Mouse (Mus musculus) liver, adult 2 months (tissue): ENCODE measurements at regions not wholly inside any gene's neighbourhood (a gene's known extent, or its start where the extent isn't known, plus 50 kb on each side); places are given as distances from the start of the nearest gene placed in this dataset.

Experiments used
- DNase-seq: peaks from one replicate; pipeline ENCODE4 v3.0.0-alpha.2; 2011; ENCODE audit warnings: low read depth, low spot score; ENCODE audit errors: extremely low read depth
- H3K27ac ChIP-seq: fragments of 200-500 bp; replicated peaks from 2 replicates; pipeline ENCODE4 v1.5.1; 2012; ENCODE audit warnings: low read depth, mild to moderate bottlenecking, control low read depth, inconsistent platforms, low read length; ENCODE audit not compliant: insufficient read depth
- H3K27me3 ChIP-seq: fragments of 200-500 bp; 2 replicates; pipeline ENCODE4 v1.6.1; 2012; ENCODE audit warnings: mild to moderate bottlenecking, moderate library complexity, low read length, inconsistent platforms; ENCODE audit not compliant: control insufficient read depth, insufficient read depth
- H3K36me3 ChIP-seq: fragments of 200-500 bp; 2 replicates; pipeline ENCODE4 v1.6.1; 2012; ENCODE audit warnings: low read length, inconsistent platforms; ENCODE audit not compliant: control insufficient read depth, insufficient read depth
- H3K4me1 ChIP-seq: fragments of 200-500 bp; 2 replicates; pipeline ENCODE4 v1.6.1; 2011; ENCODE audit warnings: low read length; ENCODE audit not compliant: control insufficient read depth, insufficient read depth
- H3K4me3 ChIP-seq: fragments of 200-500 bp; 2 replicates; pipeline ENCODE4 v1.5.1; 2011; ENCODE audit warnings: low read depth, mild to moderate bottlenecking, control low read depth, low read length, moderate library complexity; ENCODE audit not compliant: insufficient read depth
- H3K79me2 ChIP-seq: fragments of 200-500 bp; 2 replicates; pipeline ENCODE4 v1.6.1; 2012; ENCODE audit warnings: inconsistent platforms, mild to moderate bottlenecking, low read length, moderate library complexity; ENCODE audit not compliant: control insufficient read depth, insufficient read depth
- H3K9ac ChIP-seq: fragments of 200-500 bp; 2 replicates; pipeline ENCODE4 v1.6.1; 2012; ENCODE audit warnings: low read depth, mild to moderate bottlenecking, control low read depth, inconsistent platforms, low read length
- CTCF ChIP-seq: fragments of 200-500 bp; IDR thresholded peaks from 2 replicates; pipeline ENCODE4 v1.5.1; 2011; ENCODE audit warnings: low read depth, low read length, control low read depth
- POLR2A ChIP-seq: fragments of 200-500 bp; IDR thresholded peaks from 2 replicates; pipeline ENCODE4 v1.6.1; 2011; ENCODE audit warnings: low read length, control low read depth; ENCODE audit not compliant: insufficient read depth; ENCODE audit errors: extremely low read depth
- WGBS: fragments of 180-500 bp; shearing (Covaris S2); methylation state at CpG from one replicate; pipeline ENCODE4 v1.1.7; 2018; 5-methylcytosine and 5-hydroxymethylcytosine counted together

GRCm38 (mm10) chr3:17498291-17498690 is 449.9 kb upstream of the Cypt12 start:
- no peaks in the 10 kb centered on the region for H3K79me2 ChIP-seq
- no peaks in the 10 kb centered on the region for H3K36me3 ChIP-seq
- no peaks in the 10 kb centered on the region for H3K4me1 ChIP-seq
- WGBS: 79% methylated on average over 3 of the region's 3 CpGs
- no peak overlapping the region for H3K9ac ChIP-seq
- no peaks in the 10 kb centered on the region for H3K27me3 ChIP-seq
- no peak overlapping the region for H3K27ac ChIP-seq
- no peak for DNase-seq
- no peak overlapping the region for H3K4me3 ChIP-seq
- TF ChIP-seq POLR2A: no peak
- TF ChIP-seq CTCF: no peak

- H3K9ac ChIP-seq: no peak overlapping the region
- H3K4me1 ChIP-seq: no peaks in the 10 kb centered on the region
- no peak for TF ChIP-seq CTCF
- TF ChIP-seq POLR2A: no peak
- H3K79me2 ChIP-seq: no peaks in the 10 kb centered on the region
- H3K36me3 ChIP-seq: no peaks in the 10 kb centered on the region
- 59% methylated on average over 2 of the region's 2 CpGs for WGBS
- DNase-seq: no peak
- H3K4me3 ChIP-seq: no peak overlapping the region
- H3K27me3 ChIP-seq: no peaks in the 10 kb centered on the region
- no peak overlapping the region for H3K27ac ChIP-seq
Observed at GRCm38 (mm10) chr3:17501556-17501955, 446.7 kb upstream of the Cypt12 start.

- H3K4me3 ChIP-seq: no peak overlapping the region
- no peaks in the 10 kb centered on the region for H3K36me3 ChIP-seq
- H3K27me3 ChIP-seq: no peaks in the 10 kb centered on the region
- no peak for TF ChIP-seq CTCF
- no peak for TF ChIP-seq POLR2A
- H3K9ac ChIP-seq: no peak overlapping the region
- H3K27ac ChIP-seq: no peak overlapping the region
- no peak for DNase-seq
- H3K4me1 ChIP-seq: no peaks in the 10 kb centered on the region
- no peaks in the 10 kb centered on the region for H3K79me2 ChIP-seq
Observed at GRCm38 (mm10) chr3:17541346-17541745, 406.9 kb upstream of the Cypt12 start.

GRCm38 (mm10) chr3:17547559-17548059 is 400.6 kb upstream of the Cypt12 start:
- Histone ChIP-seq H3K27me3 (no peaks in the 10 kb centered on the region), H3K4me3 (no peak overlapping the region), H3K9ac (no peak overlapping the region), H3K36me3 (no peaks in the 10 kb centered on the region), H3K4me1 (no peaks in the 10 kb centered on the region), H3K79me2 (no peaks in the 10 kb centered on the region), H3K27ac (no peak overlapping the region)
- no peak for DNase-seq
- TF ChIP-seq CTCF: no peak
- no peak for TF ChIP-seq POLR2A
- 58% methylated on average over 1 of the region's 1 CpGs for WGBS

- no peak overlapping the region for H3K4me3 ChIP-seq
- 63% methylated on average over 9 of the region's 9 CpGs for WGBS
- H3K27ac ChIP-seq: no peak overlapping the region
- H3K9ac ChIP-seq: no peak overlapping the region
- no peak for TF ChIP-seq POLR2A
- no peak for TF ChIP-seq CTCF
- DNase-seq: no peak
- no peaks in the 10 kb centered on the region for H3K4me1 ChIP-seq
- no peaks in the 10 kb centered on the region for H3K27me3 ChIP-seq
- no peaks in the 10 kb centered on the region for H3K79me2 ChIP-seq
- no peaks in the 10 kb centered on the region for H3K36me3 ChIP-seq
Observed at GRCm38 (mm10) chr3:17582487-17582886, 365.7 kb upstream of the Cypt12 start.

GRCm38 (mm10) chr3:17589956-17590546 is 358.2 kb upstream of the Cypt12 start:
- TF ChIP-seq CTCF (no peak), POLR2A (no peak)
- H3K36me3 ChIP-seq: no peaks in the 10 kb centered on the region
- H3K27me3 ChIP-seq: no peaks in the 10 kb centered on the region
- no peak for DNase-seq
- H3K4me3 ChIP-seq: no peak overlapping the region
- no peaks in the 10 kb centered on the region for H3K79me2 ChIP-seq
- WGBS: 62% methylated on average over 2 of the region's 2 CpGs
- H3K27ac ChIP-seq: no peak overlapping the region
- no peaks in the 10 kb centered on the region for H3K4me1 ChIP-seq
- H3K9ac ChIP-seq: no peak overlapping the region
